Mouse (Mus musculus): ENCODE data around the gene Eml4.

- TF ChIP-seq MYOG (IDR thresholded peaks at IDR 0.05; ENCODE audit: control insufficient read depth in 1 of 3, insufficient read depth in 1 of 3, insufficient read length in 2 of 3, low read depth in 2 of 3) (no peak), POLR2A (IDR thresholded peaks at IDR 0.05; ENCODE audit: insufficient read length, low read depth) (no peak), CEBPB (IDR thresholded peaks at IDR 0.05; ENCODE audit: insufficient read depth, poor library complexity, severe bottlenecking) (no peak), MAX (IDR thresholded peaks at IDR 0.05; ENCODE audit: low read depth) (no peak), TCF12 (IDR thresholded peaks at IDR 0.05; ENCODE audit: insufficient read depth, poor library complexity, severe bottlenecking) (no peak), POLR2AphosphoS2 (IDR thresholded peaks at IDR 0.05; ENCODE audit: insufficient read length, low read depth) (no peak), REST (IDR thresholded peaks at IDR 0.05; ENCODE audit: insufficient read depth, insufficient read length) (no peak), E2F4 (IDR thresholded peaks at IDR 0.05; ENCODE audit: insufficient read depth) (no peak), USF1 (IDR thresholded peaks at IDR 0.05; ENCODE audit: low read depth) (no peak), MYOD1 (IDR thresholded peaks at IDR 0.05; ENCODE audit: control insufficient read depth in 1 of 3, insufficient read length in 2 of 3, low read depth in 2 of 3) (no peak), TCF3 (IDR thresholded peaks at IDR 0.05; ENCODE audit: insufficient read length, low read depth) (no peak)
Measured at GRCm38 (mm10) chr17:83451367-83451766, 100.6 kb downstream of the Eml4 start.
